In genomic region chr3:153831014-153831872, GRCm38 (mm10) we compare ENCODE assay signal across 9 mouse cellular contexts. TPM values are rescaled to one million over a fixed set of nuclear protein-coding genes. Genes with fewer than 3 reads are reported as not detected.
DNase-seq lines count a peak whose midpoint lies in the region; ATAC-seq lines count a peak whose summit lies in the region.
"Had no signal": no experiment of that assay in that cellular context is flagged by ENCODE, and none has a peak within 500 bp of the region (broad histone marks: within the 10 kb centered on the region; RNA-seq: fewer than 3 reads in every experiment).

No protein-coding gene starts in this region.

- H3K27me3 ChIP-seq in hindbrain, embryonic 12.5 days = no peaks in the 10 kb centered on the region
- no peaks in the 10 kb centered on the region for H3K27me3 ChIP-seq in midbrain, embryonic 13.5 days
- H3K27me3 ChIP-seq: hindbrain, embryonic 15.5 days had no signal

- no peaks in the 10 kb centered on the region for H3K4me1 ChIP-seq in hindbrain, embryonic 12.5 days
- H3K4me1 ChIP-seq in midbrain, embryonic 13.5 days (replicated peaks) = no peaks in the 10 kb centered on the region
- H3K4me1 ChIP-seq: hindbrain, embryonic 15.5 days had no signal

- no peak overlapping the region for H3K9ac ChIP-seq in hindbrain, embryonic 12.5 days
- no peak overlapping the region for H3K9ac ChIP-seq in midbrain, embryonic 13.5 days (replicated peaks)
- H3K9ac ChIP-seq: hindbrain, embryonic 15.5 days had no signal

- peak; percentile 52 for DNase-seq in embryo, embryonic 10 days (ENCODE audit: low spot score)
- no peak for DNase-seq in embryo, embryonic 9.5 days (ENCODE audit: extremely low spot score)
- peak; percentile 43 for DNase-seq in 416B (ENCODE audit: low read depth)
- DNase-seq in cerebellum, postnatal 10 days = peak; percentile 92 to 95
- no peak for DNase-seq in ovary, postnatal 10 days (ENCODE audit: low spot score)
- no peak for DNase-seq in gastrocnemius, adult 18-20 months (ENCODE audit: low spot score)

- H3K27ac ChIP-seq in hindbrain, embryonic 12.5 days = no peak overlapping the region
- H3K27ac ChIP-seq in midbrain, embryonic 13.5 days = no peak overlapping the region
- H3K27ac ChIP-seq: hindbrain, embryonic 15.5 days had no signal

- no peaks in the 10 kb centered on the region for H3K9me3 ChIP-seq in hindbrain, embryonic 12.5 days (replicated peaks)
- H3K9me3 ChIP-seq in midbrain, embryonic 13.5 days = no peaks in the 10 kb centered on the region
- H3K9me3 ChIP-seq: hindbrain, embryonic 15.5 days had no signal

- 78% methylated on average over 11 of the region's 11 CpGs for WGBS in hindbrain, embryonic 12.5 days
- 73% methylated on average over 11 of the region's 11 CpGs for WGBS in midbrain, embryonic 13.5 days

- peak; percentile 61 for ATAC-seq in hindbrain, embryonic 12.5 days (ENCODE audit: low FRiP score)
- peak; percentile 56; the same call in 1 of the 2 replicates for ATAC-seq in midbrain, embryonic 13.5 days

- H3K4me3 ChIP-seq in hindbrain, embryonic 12.5 days = no peak overlapping the region
- H3K4me3 ChIP-seq in midbrain, embryonic 13.5 days (replicated peaks) = no peak overlapping the region
- H3K4me3 ChIP-seq: hindbrain, embryonic 15.5 days had no signal

- no peak overlapping the region for H3K4me2 ChIP-seq in hindbrain, embryonic 12.5 days (replicated peaks)
- H3K4me2 ChIP-seq in midbrain, embryonic 13.5 days (replicated peaks) = no peak overlapping the region
- H3K4me2 ChIP-seq: hindbrain, embryonic 15.5 days had no signal

- no peaks in the 10 kb centered on the region for H3K36me3 ChIP-seq in hindbrain, embryonic 12.5 days
- no peaks in the 10 kb centered on the region for H3K36me3 ChIP-seq in midbrain, embryonic 13.5 days
- H3K36me3 ChIP-seq: hindbrain, embryonic 15.5 days had no signal

RNA-seq across cellular contexts. Expression of gene Asb17, which starts 12.8 kb away (rescaled TPM):
- polyA plus RNA-seq in hindbrain, embryonic 12.5 days (2016; fragmentation: Nextera tagmentation; extraction: Ambion mirVana) = 0.13 and 0.14 TPM in 2 replicates
- polyA plus RNA-seq in midbrain, embryonic 13.5 days (2015; fragmentation: Nextera tagmentation; extraction: Ambion mirVana) = 0.08 TPM in 1 of 2 replicates, not detected in the other
- not detected for total RNA-seq in gastrocnemius, adult 18-20 months (2021)

Comparison
In these comparisons a context has a peak if more than half of its experiments do, and no peak if none do; other contexts are left out.
1. DNase-seq: peak in embryo, embryonic 10 days (single experiment), 416B (single experiment) and cerebellum, postnatal 10 days (2 of 2); none in embryo, embryonic 9.5 days (single experiment), ovary, postnatal 10 days (single experiment) and gastrocnemius, adult 18-20 months (single experiment).